Mouse (Mus musculus) lung, adult 18-20 months (tissue): ENCODE data around the gene Arhgef25.
"Not testable (repeated sequence)": the region's sequence is repeated elsewhere in the genome, so short reads cannot be mapped to it uniquely, and the experiment has no call there.

Source experiments
- DNase-seq, 2 experiments: peaks; one replicate each; pipeline ENCODE4 v3.0.0; 2022; ENCODE audit warnings: mixed read lengths in 2 of 2

Gene Arhgef25

DNA sequence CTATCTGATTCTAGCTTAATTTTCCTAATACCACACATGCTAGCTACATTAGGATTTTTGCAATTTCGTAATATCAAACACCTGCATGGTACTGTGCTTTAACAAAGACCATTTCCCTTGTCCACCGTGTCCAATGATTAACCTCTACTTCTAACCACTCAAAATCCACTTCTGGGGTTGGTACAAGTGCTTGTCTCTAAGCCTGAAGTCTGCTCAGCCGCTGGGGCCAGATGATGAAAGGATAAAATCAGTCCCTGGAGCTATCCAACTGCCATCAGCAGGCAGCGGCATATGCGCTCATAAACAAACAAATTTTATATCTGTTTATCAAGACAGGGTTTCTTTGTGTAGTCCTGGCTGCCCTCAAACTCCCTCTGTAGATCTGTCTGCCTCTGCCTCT, 14.7 kb upstream of the Arhgef25 start:
- peak in 1 of 2 experiments; percentile 51 for DNase-seq

DNA sequence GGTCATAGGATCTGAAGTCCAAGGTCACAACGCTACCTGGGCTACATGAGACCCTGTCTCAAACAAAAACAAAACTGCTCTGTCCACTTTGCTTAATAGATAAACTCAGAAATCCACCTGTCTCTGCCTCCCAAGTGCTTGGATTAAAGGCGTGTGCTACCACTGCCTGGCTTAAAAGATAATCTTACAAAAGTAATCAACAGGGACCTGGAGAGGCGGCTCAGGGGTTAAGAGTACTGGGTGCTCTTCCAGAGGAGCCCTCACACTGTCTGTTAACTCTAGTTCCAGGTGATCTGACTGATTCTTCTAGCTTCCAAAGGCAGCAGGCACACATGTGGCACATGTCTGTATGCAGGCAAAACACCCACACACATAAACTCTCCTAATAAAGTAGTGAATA, 13.2 kb upstream of the Arhgef25 start:
- DNase-seq = no peak

DNA sequence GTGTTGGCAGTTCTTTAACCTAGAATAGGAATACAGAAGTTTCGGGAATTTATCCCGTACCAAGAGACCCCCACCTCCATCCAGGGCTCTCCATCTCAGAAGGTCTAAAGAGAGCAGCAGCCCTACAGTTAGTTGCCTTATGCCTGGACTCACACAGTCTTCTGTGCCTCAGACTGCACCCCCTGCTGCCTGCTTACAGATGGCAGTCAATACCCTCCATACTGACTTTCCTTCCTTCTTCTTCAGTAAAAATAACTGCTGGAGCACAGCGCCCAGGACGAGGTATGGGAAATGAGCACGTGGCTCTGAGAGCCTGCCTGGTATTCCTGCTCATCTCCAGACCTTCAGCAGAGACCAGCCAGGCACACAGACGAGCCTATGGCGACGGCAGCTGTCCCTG, 10.4 kb upstream of the Arhgef25 start:
- no peak for DNase-seq

DNA sequence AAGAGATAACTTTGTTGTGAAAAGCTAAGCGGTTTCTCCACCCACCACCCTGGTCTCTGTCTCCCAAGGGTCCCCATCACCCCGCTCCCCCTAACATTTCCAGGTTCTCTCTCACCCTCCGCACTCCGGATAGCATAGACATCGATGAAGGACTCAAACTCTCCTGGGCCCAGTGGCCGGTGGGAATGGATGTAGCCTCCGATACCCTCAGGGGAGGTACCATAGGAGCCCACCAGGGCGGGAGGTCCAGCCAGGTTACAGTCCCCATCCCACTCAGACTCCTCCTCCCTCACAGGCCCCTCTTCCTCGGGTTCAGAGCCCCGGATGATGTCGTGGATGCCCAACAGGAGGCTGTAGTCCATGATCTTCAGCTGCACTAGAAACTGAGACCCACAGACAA, 9.6 kb upstream of the Arhgef25 start:
- no peak for DNase-seq

DNA sequence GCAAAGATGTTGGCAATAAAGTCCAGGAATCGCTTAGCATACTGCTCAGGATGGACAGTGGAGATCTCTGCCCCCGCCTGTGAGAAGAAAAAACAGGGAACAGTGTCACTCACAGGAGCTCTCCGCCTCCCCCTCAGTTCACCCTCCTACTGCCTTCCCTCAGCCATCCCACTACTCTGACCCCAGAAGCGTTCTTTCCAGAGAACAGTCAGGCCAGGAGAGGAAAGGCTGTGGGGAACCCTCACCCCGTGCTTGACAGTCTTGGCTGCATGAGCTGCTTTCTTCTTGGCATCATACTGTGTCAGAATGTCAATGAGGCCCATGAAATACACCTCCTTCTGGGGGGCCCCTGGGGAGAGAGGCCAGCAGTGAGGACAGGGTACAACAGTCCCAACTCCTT, 9.2 kb upstream of the Arhgef25 start:
- no peak for DNase-seq

DNA sequence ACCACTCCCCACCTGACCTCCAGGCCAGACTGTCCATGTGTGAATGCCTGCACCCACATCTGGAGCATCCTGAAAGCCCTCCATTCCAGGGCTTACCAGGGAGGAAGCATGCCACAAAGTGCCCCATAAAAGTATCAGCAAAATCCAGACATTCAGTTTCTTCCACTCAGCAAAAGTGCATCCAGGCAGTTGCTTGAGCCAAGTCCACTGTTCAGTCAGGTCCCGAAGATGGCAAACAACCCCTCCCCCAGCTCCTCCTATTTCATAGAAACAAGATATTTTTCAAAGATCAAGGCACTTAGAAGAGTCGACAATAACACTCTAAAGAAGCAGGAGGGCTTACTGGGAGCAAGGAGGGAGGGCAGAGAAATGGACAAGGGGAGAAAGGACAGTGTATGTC, 8.6 kb upstream of the Arhgef25 start:
- DNase-seq = no peak

DNA sequence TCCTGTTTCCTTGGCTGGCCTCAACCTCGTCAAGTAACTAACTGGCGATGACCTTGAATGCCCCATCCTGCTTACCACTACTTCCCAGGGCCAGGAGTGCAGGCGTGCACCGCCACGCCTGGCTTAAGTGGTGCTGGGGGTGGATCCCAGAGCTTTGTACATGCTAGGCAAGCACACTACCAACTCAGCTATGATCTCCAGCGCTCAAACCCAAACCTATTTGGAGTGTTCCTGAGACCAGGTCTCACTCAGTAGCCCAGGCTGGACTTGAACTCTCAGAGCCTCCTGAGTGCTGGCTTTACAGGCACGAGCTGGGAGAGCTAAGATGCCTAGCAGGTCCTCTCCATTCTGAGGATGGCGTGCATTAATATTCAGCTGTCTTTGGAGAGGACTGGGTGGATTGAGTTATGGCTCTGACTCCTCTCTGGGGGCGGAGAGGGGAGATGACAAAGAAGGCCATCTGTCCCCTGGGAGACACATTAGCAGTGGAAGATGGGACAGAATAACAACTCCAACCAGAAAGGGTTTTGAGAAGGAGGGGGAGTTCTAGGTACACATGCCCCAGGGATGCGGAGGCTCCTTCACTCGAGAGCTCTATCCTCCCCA, 7.7 kb upstream of the Arhgef25 start:
- DNase-seq = peak in 1 of 2 experiments; percentile 34

DNA sequence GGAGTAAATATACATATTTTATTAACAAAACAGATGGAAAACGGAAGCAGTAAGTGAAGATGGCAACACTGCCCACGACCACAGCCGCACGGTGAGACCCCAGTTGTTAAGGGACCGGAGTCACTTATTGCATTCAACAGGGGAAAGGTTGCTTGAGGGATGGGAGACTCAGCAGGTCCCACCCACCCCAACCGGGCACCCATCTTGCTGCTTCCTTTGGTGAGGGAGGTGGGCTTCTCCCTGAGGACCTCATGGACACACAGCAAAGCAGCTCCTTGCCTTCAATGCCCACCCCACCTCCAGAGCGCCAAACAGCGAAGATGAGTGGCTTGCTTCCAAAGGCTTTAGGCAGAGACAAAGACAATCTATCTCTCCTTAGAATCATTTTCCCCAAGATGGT, 7.2 kb upstream of the Arhgef25 start:
- no peak for DNase-seq

DNA sequence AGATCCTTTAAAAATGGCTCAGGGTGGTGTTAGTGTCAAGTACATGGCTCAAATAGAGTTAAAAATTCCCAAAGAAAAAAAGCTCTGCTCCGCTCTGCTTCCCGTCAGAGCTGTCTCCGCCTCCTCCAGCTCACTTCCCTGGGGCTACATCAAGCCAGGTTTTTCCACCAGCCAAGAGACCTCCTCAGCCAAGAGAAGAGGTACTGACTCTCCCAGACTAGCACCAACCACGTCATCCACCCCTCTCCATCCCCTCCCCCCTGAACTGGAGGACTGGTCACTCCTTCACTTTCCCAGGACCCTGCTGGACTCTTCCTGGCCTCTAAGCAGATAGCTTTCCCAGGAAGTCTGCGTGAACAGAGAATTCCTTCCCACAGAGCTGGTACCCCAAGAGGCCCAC, 6.5 kb upstream of the Arhgef25 start:
- peak; percentile 69 to 82 for DNase-seq

DNA sequence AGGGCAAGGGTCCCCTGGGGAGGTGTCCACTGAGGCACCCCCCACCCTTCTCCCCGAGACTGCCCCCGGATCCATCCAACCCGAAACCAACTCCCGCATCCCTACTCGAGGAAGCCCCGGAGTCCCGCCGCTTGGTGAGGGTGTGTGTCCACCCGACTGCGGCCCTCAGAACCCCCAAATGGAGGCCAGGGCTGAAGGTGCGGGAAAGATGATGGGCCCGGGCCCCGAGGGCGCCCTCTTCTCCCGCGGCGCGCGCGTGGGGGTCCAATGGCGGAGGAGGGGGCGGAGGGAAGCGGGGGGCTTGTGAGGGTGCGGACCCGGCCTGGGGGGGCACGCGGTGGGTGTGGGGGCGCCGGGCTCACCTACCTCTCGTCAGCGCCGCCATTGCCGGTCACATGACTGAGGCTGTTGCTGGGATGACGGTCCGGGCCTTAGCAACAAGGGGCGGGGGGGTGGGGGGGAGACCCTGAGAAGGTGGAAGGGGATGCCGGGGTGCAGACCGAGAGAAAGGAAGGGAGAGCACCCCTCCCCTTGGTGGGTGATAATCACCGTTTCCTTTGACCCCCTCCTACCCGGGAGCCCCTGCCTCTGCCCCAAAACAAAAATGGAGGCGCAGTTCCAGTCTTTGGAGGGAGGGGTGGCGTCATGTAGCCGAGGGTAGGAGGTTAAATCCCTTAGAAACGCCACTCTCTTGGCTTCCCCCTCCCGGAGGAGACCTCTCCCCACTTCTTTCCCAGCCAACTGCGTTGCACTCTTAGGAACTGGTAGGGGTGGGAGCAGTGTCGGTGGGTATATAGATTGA, 5.6 kb upstream of the Arhgef25 start, which contains the start of gene Dtx3:
Gene Dtx3 (minus strand): TSS at position 401 of the 802 bp plus-strand sequence.
- peak in 1 of 2 experiments; percentile 42 for DNase-seq

DNA sequence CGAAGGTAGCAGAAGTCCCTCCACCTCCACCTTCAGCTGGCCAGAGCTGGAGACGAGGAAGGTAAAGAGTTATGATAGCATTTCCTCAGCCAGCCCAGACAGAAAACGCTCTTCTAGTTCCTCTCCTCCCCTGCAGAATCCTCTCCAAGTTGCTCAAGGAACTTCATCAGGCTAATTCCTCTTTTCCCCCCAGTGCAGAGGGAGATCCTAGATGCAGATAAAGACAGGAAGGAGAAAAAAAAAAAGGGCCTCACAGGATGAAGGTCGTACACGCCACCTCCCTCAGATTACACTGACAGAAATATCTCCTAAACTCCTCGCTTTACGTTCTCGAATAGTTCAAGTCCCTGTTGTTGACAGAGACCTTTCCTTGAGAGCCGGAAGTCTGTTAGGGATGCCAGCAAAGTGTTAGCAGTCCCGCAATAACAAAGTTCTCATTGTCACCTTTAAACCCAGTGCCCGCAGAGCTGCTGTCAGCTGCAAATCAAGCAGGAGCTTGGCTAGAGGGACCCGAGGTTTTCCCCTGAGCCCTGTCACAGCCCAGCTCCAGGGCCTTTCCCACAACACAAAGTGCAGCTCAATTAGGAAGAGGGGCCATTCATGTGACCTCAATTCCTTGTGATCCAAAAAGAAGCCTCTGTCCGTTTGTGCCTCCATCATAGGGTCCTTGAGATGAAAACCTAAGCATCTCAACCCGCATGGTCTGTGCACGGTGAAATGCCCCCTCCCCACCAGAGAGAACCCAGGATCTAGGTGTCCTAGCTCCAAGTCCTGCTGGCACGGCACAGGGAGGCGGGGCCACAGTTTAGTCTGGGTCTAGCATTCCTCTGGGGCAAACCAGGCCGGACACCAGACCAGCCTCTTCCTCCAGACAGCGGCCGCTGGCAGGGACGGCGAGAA, 4.8 kb upstream of the Arhgef25 start:
- peak; percentile 72 to 78 for DNase-seq

DNA sequence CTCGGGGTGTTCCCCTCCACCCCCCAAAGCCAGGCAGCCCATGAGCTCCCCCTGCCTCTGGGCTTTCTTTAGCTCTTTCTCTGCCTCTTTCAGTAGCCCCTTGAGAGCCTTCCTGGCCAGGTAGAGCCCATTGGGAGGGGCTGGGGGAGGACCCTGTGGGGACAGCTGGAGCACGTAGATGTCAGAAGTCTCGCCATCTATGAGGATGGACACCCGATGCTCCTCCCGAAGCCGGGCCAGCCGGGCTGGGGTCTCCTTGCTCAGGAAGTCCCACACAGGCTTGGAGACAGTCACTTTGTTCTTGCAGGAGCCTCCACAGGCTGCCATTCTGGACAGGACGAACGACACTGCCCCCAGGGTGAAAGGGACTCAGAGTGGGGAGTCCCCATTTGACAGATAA, 3.1 kb upstream of the Arhgef25 start:
- no peak for DNase-seq

DNA sequence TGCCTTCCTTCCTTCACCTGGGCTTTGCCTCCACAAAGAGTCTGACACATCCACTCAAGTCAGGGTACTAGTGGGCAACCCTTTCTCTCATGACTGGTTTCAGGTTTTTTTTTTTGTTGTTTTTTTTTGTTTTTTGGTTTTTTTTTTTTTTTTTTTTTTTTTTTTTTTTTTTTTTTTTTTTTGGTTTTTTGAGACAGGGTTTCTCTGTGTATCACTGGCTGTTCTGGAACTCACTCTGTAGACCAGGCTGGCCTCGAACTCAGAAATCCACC, 2.1 kb upstream of the Arhgef25 start:
- not testable (repeated sequence) for DNase-seq

DNA sequence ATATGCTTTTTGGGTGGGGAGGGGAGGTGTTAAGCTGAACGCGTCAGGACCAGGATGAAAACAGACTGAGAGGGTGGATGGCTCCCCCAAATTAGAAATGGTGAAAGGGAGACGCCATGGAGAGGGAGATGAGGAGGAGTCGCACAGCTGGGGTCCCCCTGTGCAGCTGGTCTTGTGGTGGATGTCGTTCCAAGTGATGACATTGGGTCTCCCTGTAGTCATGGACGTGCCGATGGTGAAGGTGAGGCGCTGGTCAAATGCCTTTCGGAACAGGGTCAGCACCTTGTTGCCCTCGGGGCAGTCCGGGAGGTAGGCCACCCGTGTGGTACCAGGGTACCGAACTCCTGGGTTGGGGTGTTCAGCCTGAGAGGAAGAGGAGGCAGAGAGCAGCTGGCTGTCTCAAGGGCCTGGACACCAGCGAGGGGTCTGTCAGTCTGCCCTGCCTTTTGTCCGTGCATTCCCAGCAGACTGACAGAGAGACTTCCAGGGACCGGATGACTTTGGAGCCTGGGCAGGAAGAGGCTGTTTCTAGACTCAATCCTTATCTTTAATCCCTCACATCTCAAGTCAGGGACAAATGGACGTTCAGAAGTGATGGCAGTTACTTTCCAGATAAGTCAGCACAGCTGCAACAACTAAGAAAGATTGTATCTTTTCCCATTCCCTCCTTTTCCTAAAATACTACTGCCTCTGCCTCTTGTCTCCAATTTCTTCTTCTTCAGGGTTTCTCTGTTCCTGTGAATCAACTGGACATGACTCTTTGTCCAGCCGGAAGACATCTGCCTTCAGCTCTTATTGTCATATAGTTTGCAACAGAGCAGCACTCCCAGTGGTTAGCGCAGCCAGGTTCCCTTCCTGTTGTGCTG, 1.5 kb upstream of the Arhgef25 start:
- DNase-seq = no peak

DNA sequence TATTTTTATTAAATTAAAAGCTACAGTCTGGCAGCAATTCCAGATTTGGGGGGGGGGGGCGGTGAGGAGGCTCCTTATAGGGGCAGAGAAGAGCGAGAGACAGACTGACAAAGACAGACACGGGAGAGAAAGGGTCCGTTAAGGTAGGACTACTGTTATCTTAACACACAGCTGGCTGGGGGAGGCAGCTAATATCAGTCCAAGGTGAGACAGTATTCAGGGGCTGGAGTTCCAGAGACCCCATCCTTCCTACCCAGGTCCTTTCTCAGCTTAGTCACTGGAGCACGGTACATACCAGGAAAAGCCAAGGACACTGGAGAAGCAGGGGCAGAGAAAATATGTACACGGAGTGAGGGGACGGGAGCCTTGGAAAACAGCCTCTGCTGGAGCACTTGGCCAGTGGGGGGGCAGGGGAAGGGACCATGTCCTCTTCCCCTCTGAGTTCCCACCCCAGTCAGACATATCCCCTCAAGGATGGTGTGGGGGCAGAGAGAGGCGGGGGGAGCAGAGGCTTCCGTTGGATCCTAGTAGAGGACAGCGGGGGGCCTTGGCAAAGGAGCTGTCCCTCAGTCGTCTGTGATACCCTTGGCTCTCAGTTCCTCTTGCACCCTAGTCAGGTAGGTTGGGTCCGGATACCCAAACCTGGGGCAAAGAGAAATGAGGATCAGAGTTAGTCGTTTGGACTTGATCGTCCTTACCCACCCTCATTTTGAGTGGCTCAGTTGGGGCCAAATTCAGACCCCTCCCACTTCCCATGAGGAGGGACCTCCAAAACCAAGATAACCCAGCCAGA, 711 bp upstream of the Arhgef25 start:
- DNase-seq = no peak

DNA sequence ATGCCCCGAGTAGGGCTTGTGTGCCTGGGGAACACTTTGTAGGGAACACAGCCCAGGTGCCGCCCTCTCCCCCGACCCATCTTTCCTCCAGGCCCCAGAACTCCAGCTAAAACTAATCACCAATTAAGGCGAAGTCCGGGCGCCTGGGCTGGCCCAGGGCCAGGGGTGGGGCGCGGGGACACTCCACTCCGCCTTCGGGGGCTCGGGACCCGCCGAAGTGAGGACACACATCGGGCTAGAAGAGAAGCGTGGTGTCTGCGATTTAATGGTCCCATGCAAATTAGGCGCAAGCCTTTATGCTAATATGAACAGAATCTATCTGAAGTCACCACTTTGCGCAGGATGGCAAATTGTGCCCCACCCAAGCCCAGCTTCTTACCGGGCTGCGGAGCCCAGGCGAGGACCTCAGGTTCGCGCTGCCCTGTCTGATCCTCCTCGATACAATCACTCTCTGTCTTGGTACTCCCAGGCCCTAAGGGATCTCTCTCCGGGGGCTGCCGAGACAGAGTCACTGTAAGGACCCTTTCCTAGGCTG, 700 bp downstream of the Arhgef25 start:
- no peak for DNase-seq

DNA sequence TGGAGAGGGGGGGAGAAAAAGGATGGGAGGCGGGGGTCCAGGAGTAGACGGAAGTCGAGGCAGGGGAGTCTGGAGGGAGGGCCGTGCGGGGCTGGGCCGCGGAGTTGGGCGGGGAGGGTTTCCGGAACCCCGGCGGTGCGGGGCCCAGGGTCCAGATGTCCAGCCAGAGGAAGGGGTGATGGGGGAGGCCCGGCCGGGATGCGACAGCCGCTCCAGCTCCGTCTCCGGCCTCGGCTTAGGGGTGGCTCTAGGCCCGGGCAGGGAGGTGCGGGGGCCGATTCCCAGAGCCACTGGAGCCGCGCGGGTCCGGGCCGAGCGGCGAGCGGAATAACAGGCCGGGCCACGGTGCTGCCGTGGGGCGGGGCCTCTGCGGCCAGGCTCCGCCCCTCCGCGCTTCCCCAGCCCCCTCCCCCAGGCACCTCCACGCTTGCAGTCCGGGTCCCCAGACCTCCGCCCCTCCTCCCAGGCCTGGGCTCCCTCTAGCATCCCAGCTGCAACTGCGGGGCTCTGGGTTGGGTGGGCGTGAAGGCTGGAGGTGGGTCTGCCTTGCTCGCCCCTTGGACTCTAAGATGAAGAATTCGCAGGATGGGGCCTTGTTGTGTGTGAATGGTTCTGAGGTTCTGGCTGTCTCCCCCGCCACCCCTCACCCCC, 1.3 kb downstream of the Arhgef25 start:
- peak; percentile 29 to 39 for DNase-seq

DNA sequence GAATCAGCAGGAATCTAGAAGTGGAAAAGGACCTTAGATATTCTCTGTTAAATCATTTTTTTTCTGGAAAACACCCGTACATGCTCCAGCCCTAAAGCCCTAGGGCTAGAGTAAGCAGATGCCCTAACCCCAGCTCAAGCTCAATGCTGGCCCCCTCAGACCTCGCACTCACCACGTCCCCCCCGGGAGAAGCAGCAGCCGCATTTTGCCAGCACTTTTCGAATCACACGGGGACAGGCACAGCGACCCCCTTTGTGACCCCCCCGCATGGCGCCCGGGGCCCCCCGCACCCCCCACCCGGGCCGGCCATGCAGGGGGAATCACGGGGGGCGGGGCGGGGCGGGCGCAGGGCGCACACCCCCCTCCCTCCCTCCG, 1.8 kb downstream of the Arhgef25 start:
- no peak for DNase-seq

DNA sequence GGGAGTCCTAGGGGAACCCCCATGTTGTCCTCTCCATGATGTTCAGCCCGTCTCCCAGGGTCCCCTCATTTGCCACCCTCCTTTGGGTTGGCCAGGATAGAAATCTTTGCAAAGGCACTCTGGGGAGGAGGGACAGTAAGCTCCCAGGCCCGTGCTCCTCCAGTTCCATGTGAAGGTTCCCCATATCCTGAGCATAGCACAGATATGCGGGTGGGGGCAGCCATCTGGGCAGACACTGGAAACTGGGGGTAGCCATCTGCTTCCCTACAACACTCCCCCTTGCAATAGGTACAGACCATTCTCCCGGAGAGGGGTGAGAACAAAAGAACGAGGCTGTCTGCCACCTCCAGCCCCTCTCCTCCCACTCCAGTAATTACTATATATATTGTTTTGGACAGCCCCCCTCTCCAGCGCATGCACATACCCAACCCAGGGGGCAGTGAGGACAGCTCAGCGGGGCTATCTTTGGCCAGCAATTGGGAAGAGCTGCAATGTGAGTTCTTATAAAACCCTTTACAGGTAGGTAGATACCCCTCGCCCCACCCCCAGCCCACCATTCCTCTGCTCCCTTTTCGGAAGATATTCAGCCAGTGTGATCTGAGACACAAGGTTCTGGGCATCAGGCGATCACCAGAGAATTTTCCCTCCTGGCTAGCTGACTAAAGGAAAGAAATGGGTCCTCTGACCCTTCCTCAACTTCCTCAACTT, 2.4 kb downstream of the Arhgef25 start:
- no peak for DNase-seq

DNA sequence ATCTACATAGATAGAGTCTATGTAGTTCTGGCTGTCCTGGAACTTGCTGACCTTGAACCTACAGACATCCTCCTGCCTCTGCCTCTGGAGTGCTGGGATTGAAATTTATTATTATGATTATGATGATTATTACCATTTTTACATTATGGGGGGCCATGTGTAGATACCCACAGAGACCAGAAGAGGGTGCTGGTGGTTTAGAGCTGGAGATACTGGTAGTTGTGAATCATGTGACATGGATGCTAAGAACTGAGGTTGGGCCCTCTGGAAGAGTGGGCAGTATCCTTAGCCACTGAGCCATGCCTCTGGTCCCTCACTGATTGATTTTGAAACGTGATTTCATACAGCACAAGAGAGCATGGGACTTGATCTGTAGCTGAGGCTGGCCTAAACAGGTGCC, 3.4 kb downstream of the Arhgef25 start:
- DNase-seq = no peak
